Mouse (Mus musculus) hindbrain, embryonic 12.5 days (tissue): ENCODE results near the gene Vasn. TPM values are rescaled to one million over a fixed set of nuclear protein-coding genes. Genes with fewer than 3 reads are reported as not detected.

ENCODE experiments used
- ATAC-seq: fragments of 200-750 bp; cut with Nextera tagmentation; 2 replicates; pipeline ENCODE4 v1.8.0; 2017; ENCODE audit warnings: moderate TSS enrichment; ENCODE audit not compliant: low FRiP score
- H3K27ac ChIP-seq: fragments of 300-500 bp; sonication (generic); 2 replicates; pipeline ENCODE4 v1.5.1; 2016; ENCODE audit warnings: mild to moderate bottlenecking
- H3K27me3 ChIP-seq: fragments of 300-500 bp; sonication (generic); 2 replicates; pipeline ENCODE4 v1.6.1; 2016; ENCODE audit warnings: mild to moderate bottlenecking
- H3K36me3 ChIP-seq: fragments of 300-500 bp; sonication (generic); 2 replicates; pipeline ENCODE4 v1.6.1; 2016; ENCODE audit warnings: mild to moderate bottlenecking
- H3K4me1 ChIP-seq: fragments of 300-500 bp; sonication (generic); 2 replicates; pipeline ENCODE4 v1.6.1; 2016
- H3K4me2 ChIP-seq: fragments of 300-500 bp; sonication (generic); replicated peaks from 2 replicates; pipeline ENCODE4 v1.6.1; 2016; ENCODE audit warnings: mild to moderate bottlenecking
- H3K4me3 ChIP-seq: fragments of 300-500 bp; sonication (generic); 2 replicates; pipeline ENCODE4 v1.5.1; 2016; ENCODE audit warnings: mild to moderate bottlenecking
- H3K9ac ChIP-seq: fragments of 300-500 bp; sonication (generic); 2 replicates; pipeline ENCODE4 v1.6.1; 2016; ENCODE audit warnings: mild to moderate bottlenecking, moderate library complexity
- H3K9me3 ChIP-seq: fragments of 300-500 bp; sonication (generic); replicated peaks from 2 replicates; pipeline ENCODE4 v1.6.1; 2016; ENCODE audit warnings: mild to moderate bottlenecking
- WGBS: fragments of 180-500 bp; shearing (Covaris S2); methylation state at CpG from one replicate; pipeline ENCODE4 v1.1.7; 2016; 5-methylcytosine and 5-hydroxymethylcytosine counted together
- polyA plus RNA-seq: library from polyadenylated mRNA; unstranded; fragments of >200 nt; fragmentation: Nextera tagmentation; extraction: Ambion mirVana; gene quantifications from 2 replicates; pipeline ENCODE4 v1.2.1, GENCODE M21; 2016

The Vasn gene
- polyA plus RNA-seq, 1 experiment from 2014 or later, result 18.0 TPM

DNA sequence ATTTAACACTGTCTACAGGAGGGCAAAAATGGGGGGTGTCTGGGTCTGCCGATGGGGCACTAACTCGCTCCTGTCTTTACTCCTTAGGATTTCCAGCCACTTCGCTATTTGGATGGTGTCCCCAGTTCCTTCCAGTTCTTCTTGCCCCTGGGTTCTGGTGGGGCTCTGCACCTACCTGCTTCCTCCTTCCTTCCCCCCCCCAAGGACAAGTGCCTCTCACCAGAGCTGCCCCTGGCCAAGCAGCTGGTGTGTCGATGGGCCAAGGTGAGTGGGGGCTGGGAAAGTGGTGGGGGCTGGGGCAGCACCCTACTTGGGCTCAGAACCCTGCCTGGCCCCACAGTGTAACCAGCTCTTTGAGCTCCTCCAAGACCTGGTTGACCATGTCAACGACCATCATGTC lies 28.5 kb upstream of the Vasn start:
- peaks cover 19% of the 10 kb centered on the region for H3K4me1 ChIP-seq
- no peak overlapping the region for H3K4me2 ChIP-seq
- no peaks in the 10 kb centered on the region for H3K9me3 ChIP-seq
- no peak overlapping the region for H3K4me3 ChIP-seq
- H3K36me3 ChIP-seq, result peaks cover 67% of the 10 kb centered on the region
- no peaks in the 10 kb centered on the region for H3K27me3 ChIP-seq
- no peak overlapping the region for H3K9ac ChIP-seq
- 88% methylated on average over 5 of the region's 5 CpGs for WGBS
- ATAC-seq, result no peak
- H3K27ac ChIP-seq, result no peak overlapping the region

DNA sequence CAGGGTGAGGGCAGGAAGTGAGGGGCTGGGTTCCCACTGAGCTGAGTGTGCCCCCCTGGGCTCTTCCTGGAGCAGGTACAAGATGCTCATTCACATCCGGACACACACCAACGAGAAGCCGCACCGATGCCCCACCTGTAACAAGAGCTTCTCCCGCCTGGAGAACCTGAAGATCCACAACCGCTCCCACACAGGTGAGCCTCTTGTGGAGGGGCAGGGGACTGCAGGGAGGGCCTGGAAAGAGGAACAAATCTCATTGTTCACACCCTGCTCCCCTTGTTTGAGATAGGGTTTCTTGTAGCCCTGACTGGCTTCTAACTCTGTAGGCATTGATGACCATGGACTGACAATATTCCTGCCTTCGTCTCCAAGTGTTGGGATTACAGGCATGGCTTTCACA lies 28.1 kb upstream of the Vasn start:
- H3K27me3 ChIP-seq, result no peaks in the 10 kb centered on the region
- H3K4me1 ChIP-seq, result peaks cover 15% of the 10 kb centered on the region
- no peak overlapping the region for H3K9ac ChIP-seq
- no peak overlapping the region for H3K4me2 ChIP-seq
- no peak for ATAC-seq
- no peaks in the 10 kb centered on the region for H3K9me3 ChIP-seq
- 96% methylated on average over 7 of the region's 7 CpGs for WGBS
- peaks cover 70% of the 10 kb centered on the region for H3K36me3 ChIP-seq
- H3K4me3 ChIP-seq, result no peak overlapping the region
- H3K27ac ChIP-seq, result no peak overlapping the region

GRCm38 (mm10) chr16:4613736-4614135 lies 26.0 kb upstream of the Vasn start:
- no peaks in the 10 kb centered on the region for H3K4me1 ChIP-seq
- 93% methylated on average over 9 of the region's 9 CpGs for WGBS
- ATAC-seq, result no peak
- H3K4me3 ChIP-seq, result no peak overlapping the region
- no peak overlapping the region for H3K27ac ChIP-seq
- no peaks in the 10 kb centered on the region for H3K27me3 ChIP-seq
- H3K9me3 ChIP-seq, result no peaks in the 10 kb centered on the region
- no peak overlapping the region for H3K4me2 ChIP-seq
- H3K36me3 ChIP-seq, result peaks cover 86% of the 10 kb centered on the region
- H3K9ac ChIP-seq, result no peak overlapping the region

DNA sequence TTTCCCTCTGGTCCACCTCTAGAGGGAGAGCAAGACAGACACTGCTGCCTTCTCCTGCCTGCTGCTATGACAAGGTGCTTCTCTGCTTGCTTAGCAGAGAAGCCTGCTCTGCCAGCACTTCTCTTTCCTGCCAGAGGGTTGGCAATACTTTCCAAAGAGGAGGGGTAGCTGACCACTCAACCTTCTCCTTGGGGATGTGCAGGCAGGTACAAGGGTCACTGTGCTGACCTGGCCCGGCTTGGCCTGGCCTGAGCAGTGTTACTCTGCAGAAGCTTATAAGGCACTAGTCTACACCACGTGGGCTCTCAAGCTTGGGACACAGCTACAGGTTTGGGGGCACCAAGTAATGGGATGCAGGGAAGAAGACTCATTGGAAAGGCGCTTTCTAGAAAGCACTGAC lies 25.1 kb upstream of the Vasn start:
- peaks cover 85% of the 10 kb centered on the region for H3K36me3 ChIP-seq
- H3K27me3 ChIP-seq, result no peaks in the 10 kb centered on the region
- WGBS, result 92% methylated on average over 3 of the region's 3 CpGs
- H3K4me2 ChIP-seq, result no peak overlapping the region
- H3K27ac ChIP-seq, result no peak overlapping the region
- H3K9ac ChIP-seq, result no peak overlapping the region
- no peak overlapping the region for H3K4me3 ChIP-seq
- no peaks in the 10 kb centered on the region for H3K9me3 ChIP-seq
- H3K4me1 ChIP-seq, result no peaks in the 10 kb centered on the region
- no peak for ATAC-seq

DNA sequence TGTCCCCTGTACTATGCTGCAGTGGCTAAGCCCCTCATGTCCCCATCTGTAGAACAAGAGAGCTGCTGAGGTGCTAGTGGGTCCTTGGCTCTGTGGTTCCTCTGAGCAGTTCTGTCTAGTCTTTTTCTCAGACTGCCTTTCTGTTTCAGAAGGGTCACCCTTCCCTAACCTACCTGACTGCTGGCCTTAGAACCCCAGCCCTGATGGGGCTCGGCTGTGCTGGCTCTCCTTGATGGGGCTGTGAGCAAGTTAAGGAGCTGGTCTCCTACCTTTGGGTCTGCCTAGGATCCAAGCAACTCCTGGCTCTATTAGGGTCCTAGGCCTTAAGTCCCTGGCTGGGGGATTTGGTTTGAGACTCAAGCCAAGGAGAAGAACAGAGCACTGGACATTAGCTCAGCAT lies 24.4 kb upstream of the Vasn start:
- Histone ChIP-seq H3K4me2 (no peak overlapping the region), H3K27ac (no peak overlapping the region), H3K9ac (no peak overlapping the region), H3K27me3 (no peaks in the 10 kb centered on the region), H3K9me3 (no peaks in the 10 kb centered on the region), H3K4me3 (no peak overlapping the region), H3K36me3 (peaks cover 78% of the 10 kb centered on the region), H3K4me1 (no peaks in the 10 kb centered on the region)
- no peak for ATAC-seq
- 92% methylated on average over 1 of the region's 1 CpGs for WGBS

- H3K36me3 ChIP-seq, result peaks cover 65% of the 10 kb centered on the region
- H3K4me3 ChIP-seq, result no peak overlapping the region
- H3K9ac ChIP-seq, result no peak overlapping the region
- no peak for ATAC-seq
- peaks cover 4% of the 10 kb centered on the region; the same call in 1 of the 2 replicates for H3K4me1 ChIP-seq
- WGBS, result 92% methylated on average over 4 of the region's 4 CpGs
- no peaks in the 10 kb centered on the region for H3K9me3 ChIP-seq
- H3K4me2 ChIP-seq, result no peak overlapping the region
- no peak overlapping the region for H3K27ac ChIP-seq
- H3K27me3 ChIP-seq, result no peaks in the 10 kb centered on the region
Observed at GRCm38 (mm10) chr16:4616829-4617228, 22.9 kb upstream of the Vasn start.

DNA sequence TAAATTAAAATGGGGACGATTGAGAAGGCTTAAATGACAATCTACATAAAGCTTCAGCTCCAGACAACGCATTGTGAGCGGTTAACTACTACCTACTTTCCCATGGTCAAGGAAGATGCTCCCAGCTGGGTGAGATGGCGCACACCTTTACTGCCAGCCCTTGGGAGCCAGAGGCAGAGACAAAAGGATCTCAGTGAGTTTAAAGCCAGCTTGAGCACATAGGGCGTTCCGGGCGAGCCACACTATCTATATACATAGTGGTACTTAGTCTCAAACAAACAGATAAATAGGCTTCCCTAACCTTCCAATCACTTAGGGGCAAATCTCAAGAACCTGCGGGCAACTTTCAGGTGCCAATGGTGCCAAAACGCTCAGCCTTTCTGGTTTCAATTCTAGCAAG lies 15.7 kb upstream of the Vasn start:
- peak overlapping the region; percentile 75 for H3K4me3 ChIP-seq
- H3K27me3 ChIP-seq, result no peaks in the 10 kb centered on the region
- H3K36me3 ChIP-seq, result peaks cover 11% of the 10 kb centered on the region
- no peak for ATAC-seq
- peaks cover 21% of the 10 kb centered on the region for H3K4me1 ChIP-seq
- peak overlapping the region; percentile 80 for H3K9ac ChIP-seq
- no peaks in the 10 kb centered on the region for H3K9me3 ChIP-seq
- H3K27ac ChIP-seq, result peak overlapping the region; percentile 86
- peak overlapping the region; percentile 63 for H3K4me2 ChIP-seq
- 20% methylated on average over 9 of the region's 9 CpGs for WGBS

DNA sequence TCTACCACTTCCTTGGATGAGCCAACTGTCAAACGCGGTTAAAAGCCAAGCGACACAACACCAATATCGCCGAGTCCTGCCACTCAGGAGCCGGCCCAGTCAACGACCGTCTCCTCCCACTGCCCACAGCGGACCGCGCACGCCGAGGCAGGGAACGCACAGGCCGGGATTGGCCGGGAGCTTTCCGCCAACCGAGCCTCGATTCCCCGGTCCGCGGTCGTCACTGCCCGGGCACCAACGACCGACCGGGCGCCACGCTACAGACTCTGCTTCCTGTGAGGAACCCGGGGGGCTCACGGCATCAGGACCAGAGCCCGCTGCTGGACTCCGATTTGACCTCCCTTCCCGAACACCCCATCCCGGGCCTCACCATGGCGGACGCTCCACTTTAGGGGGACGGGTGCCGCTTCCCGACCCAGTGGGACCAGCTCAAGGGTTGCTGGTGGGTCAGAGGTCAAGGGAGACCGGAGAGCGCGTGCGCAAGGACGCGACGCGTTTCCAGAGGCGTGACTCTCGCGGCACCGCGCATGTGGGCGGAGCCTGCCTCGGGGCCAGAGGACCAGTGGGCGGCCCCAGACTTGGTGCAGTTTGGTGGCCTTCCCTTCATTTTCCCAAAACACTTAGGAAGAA lies 15.1 kb upstream of the Vasn start, which contains the start of gene Pam16:
Gene Pam16 (minus strand): TSS at position 508 of the 630 bp plus-strand sequence.
- under 1% methylated on average over 56 of the region's 56 CpGs for WGBS
- Histone ChIP-seq H3K9me3 (no peaks in the 10 kb centered on the region), H3K36me3 (peaks cover 11% of the 10 kb centered on the region), H3K4me3 (peak within 1 kb of the TSS; percentile 75), H3K4me1 (peaks cover 21% of the 10 kb centered on the region), H3K27ac (peak within 1 kb of the TSS; percentile 86), H3K9ac (peak within 1 kb of the TSS; percentile 80), H3K27me3 (no peaks in the 10 kb centered on the region), H3K4me2 (peak within 1 kb of the TSS; percentile 63)
- peak; percentile 88 for ATAC-seq

DNA sequence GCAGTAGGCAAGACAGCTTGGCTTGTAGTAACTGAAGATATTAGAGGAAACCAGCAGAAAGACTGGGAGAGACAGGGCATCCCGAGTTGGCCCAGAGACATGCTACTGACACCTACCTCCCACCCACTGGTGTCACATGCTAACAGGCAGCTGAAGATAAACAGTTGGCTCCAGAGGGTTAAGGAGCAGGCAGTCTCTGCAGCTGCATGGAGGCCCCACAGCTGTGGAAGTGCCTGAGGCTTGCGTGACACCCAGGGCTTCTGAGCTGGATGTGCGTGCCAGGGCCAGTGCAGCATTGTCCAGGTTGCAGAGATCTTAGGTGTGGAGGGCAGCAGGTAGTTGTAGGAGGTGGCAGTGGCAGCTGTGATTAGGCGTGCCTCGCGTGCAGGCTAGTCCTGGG lies 12.6 kb upstream of the Vasn start:
- ATAC-seq, result no peak
- Histone ChIP-seq H3K4me2 (no peak overlapping the region), H3K9ac (no peak overlapping the region), H3K27me3 (no peaks in the 10 kb centered on the region), H3K9me3 (no peaks in the 10 kb centered on the region), H3K4me3 (no peak overlapping the region), H3K4me1 (peaks cover 15% of the 10 kb centered on the region), H3K27ac (no peak overlapping the region), H3K36me3 (peaks cover 14% of the 10 kb centered on the region)
- 91% methylated on average over 6 of the region's 6 CpGs for WGBS

DNA sequence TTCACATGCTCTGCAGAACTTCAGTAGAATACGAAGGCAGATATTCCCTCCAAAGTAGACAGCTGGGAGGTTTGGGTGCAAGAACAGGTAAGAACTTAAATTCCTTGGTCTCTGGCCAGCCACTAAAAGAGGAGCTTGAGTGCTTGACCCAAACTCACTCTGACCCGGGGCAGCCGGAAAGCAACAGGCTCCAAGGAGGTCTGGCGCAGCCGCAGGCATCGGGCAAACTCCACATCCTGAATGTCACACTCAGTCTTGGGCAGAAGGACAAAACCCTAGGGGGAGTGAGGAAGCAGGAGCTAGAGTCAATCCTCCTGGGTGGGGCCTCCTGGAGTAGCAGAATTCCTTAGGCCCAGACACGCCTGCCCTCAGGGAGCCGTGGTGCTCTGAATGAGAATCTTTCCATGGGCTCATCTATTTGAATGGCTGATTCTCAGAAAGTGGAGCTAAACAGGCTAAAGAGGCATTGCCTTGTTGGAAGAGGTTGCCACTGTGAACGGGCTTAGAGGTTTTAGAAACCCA lies 10.8 kb upstream of the Vasn start:
- H3K36me3 ChIP-seq, result peaks cover 21% of the 10 kb centered on the region
- 92% methylated on average over 9 of the region's 9 CpGs for WGBS
- ATAC-seq, result no peak

GRCm38 (mm10) chr16:4629950-4630349 lies 9.8 kb upstream of the Vasn start:
- no peaks in the 10 kb centered on the region; the same call in 1 of the 2 replicates for H3K4me1 ChIP-seq
- H3K9ac ChIP-seq, result no peak overlapping the region
- H3K4me2 ChIP-seq, result no peak overlapping the region
- H3K27ac ChIP-seq, result no peak overlapping the region
- no peaks in the 10 kb centered on the region for H3K9me3 ChIP-seq
- H3K27me3 ChIP-seq, result no peaks in the 10 kb centered on the region
- no peak overlapping the region for H3K4me3 ChIP-seq
- H3K36me3 ChIP-seq, result peaks cover 21% of the 10 kb centered on the region
- WGBS, result 21% methylated on average over 6 of the region's 6 CpGs
- ATAC-seq, result peak; percentile 29; the same call in 1 of the 2 replicates

More for the DNA sequence above, 10.8 kb upstream of the Vasn start:
- no peak overlapping the region for H3K27ac ChIP-seq
- no peaks in the 10 kb centered on the region for H3K9me3 ChIP-seq
- no peak overlapping the region for H3K9ac ChIP-seq
- no peaks in the 10 kb centered on the region for H3K27me3 ChIP-seq
- no peak overlapping the region for H3K4me3 ChIP-seq
- no peak overlapping the region for H3K4me2 ChIP-seq
- H3K4me1 ChIP-seq, result peaks cover 2% of the 10 kb centered on the region

GRCm38 (mm10) chr16:4632050-4632449 lies 7.7 kb upstream of the Vasn start:
- H3K4me2 ChIP-seq, result no peak overlapping the region
- H3K9me3 ChIP-seq, result no peaks in the 10 kb centered on the region
- no peak for ATAC-seq
- H3K4me1 ChIP-seq, result no peaks in the 10 kb centered on the region
- WGBS, result 41% methylated on average over 7 of the region's 7 CpGs
- H3K9ac ChIP-seq, result no peak overlapping the region
- no peaks in the 10 kb centered on the region for H3K27me3 ChIP-seq
- H3K27ac ChIP-seq, result no peak overlapping the region
- no peak overlapping the region for H3K4me3 ChIP-seq
- H3K36me3 ChIP-seq, result peaks cover 14% of the 10 kb centered on the region

DNA sequence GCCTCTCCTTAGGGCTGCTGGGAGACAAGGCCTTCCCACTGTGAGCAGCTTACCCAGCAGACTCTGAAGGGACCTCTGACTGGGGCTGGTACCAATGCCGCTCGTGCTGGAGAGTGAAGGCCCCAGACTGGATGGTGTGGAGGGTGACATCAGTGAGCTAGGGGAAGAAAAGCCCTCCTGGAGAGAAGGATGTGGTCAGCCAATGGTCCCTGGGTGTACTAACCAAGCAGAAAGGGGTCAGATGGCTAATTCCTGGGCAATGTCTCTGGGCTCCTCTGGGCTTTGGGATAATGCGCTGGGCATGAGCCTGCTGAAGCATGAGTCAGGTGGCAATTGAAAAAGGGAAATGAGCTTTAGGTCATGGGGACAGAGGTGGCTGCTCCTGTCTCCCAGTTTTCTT lies 6.1 kb upstream of the Vasn start:
- no peaks in the 10 kb centered on the region for H3K27me3 ChIP-seq
- no peak overlapping the region for H3K4me2 ChIP-seq
- H3K36me3 ChIP-seq, result 0 out of 2 replicates have a peak, but pooled peaks cover 10% of the 10 kb centered on the region
- WGBS, result 92% methylated on average over 3 of the region's 3 CpGs
- no peak overlapping the region for H3K4me3 ChIP-seq
- H3K4me1 ChIP-seq, result no peaks in the 10 kb centered on the region
- H3K9ac ChIP-seq, result no peak overlapping the region
- H3K9me3 ChIP-seq, result no peaks in the 10 kb centered on the region
- no peak overlapping the region for H3K27ac ChIP-seq
- no peak for ATAC-seq
